Mouse (Mus musculus) liver, adult 2 months (tissue): ENCODE results near the gene Efcab11. TPM values are rescaled to one million over a fixed set of nuclear protein-coding genes. Genes with fewer than 3 reads are reported as not detected.

ENCODE experiments used
- DNase-seq: peaks from one replicate; pipeline ENCODE4 v3.0.0-alpha.2; 2011; ENCODE audit warnings: low read depth, low spot score; ENCODE audit errors: extremely low read depth
- H3K27ac ChIP-seq: fragments of 200-500 bp; replicated peaks from 2 replicates; pipeline ENCODE4 v1.5.1; 2012; ENCODE audit warnings: low read depth, mild to moderate bottlenecking, control low read depth, inconsistent platforms, low read length; ENCODE audit not compliant: insufficient read depth
- H3K27me3 ChIP-seq: fragments of 200-500 bp; 2 replicates; pipeline ENCODE4 v1.6.1; 2012; ENCODE audit warnings: mild to moderate bottlenecking, moderate library complexity, low read length, inconsistent platforms; ENCODE audit not compliant: control insufficient read depth, insufficient read depth
- H3K36me3 ChIP-seq: fragments of 200-500 bp; 2 replicates; pipeline ENCODE4 v1.6.1; 2012; ENCODE audit warnings: low read length, inconsistent platforms; ENCODE audit not compliant: control insufficient read depth, insufficient read depth
- H3K4me1 ChIP-seq: fragments of 200-500 bp; 2 replicates; pipeline ENCODE4 v1.6.1; 2011; ENCODE audit warnings: low read length; ENCODE audit not compliant: control insufficient read depth, insufficient read depth
- H3K4me3 ChIP-seq: fragments of 200-500 bp; 2 replicates; pipeline ENCODE4 v1.5.1; 2011; ENCODE audit warnings: low read depth, mild to moderate bottlenecking, control low read depth, low read length, moderate library complexity; ENCODE audit not compliant: insufficient read depth
- H3K79me2 ChIP-seq: fragments of 200-500 bp; 2 replicates; pipeline ENCODE4 v1.6.1; 2012; ENCODE audit warnings: inconsistent platforms, mild to moderate bottlenecking, low read length, moderate library complexity; ENCODE audit not compliant: control insufficient read depth, insufficient read depth
- H3K9ac ChIP-seq: fragments of 200-500 bp; 2 replicates; pipeline ENCODE4 v1.6.1; 2012; ENCODE audit warnings: low read depth, mild to moderate bottlenecking, control low read depth, inconsistent platforms, low read length
- CTCF ChIP-seq: fragments of 200-500 bp; IDR thresholded peaks from 2 replicates; pipeline ENCODE4 v1.5.1; 2011; ENCODE audit warnings: low read depth, low read length, control low read depth
- POLR2A ChIP-seq: fragments of 200-500 bp; IDR thresholded peaks from 2 replicates; pipeline ENCODE4 v1.6.1; 2011; ENCODE audit warnings: low read length, control low read depth; ENCODE audit not compliant: insufficient read depth; ENCODE audit errors: extremely low read depth
- WGBS: fragments of 180-500 bp; shearing (Covaris S2); methylation state at CpG from one replicate; pipeline ENCODE4 v1.1.7; 2018; 5-methylcytosine and 5-hydroxymethylcytosine counted together
- polyA plus RNA-seq: library from polyadenylated mRNA; depleted of rRNA; stranded (reverse); fragments of >200 nt; gene quantifications from 2 replicates; pipeline ENCODE4 v1.2.3, GENCODE M21; 2012
- total RNA-seq: library from RNA; depleted of rRNA; stranded (reverse); fragments of >200 nt; gene quantifications from 2 replicates; pipeline ENCODE4 v1.2.3, GENCODE M21; 2014

Efcab11 gene
- total and polyA plus RNA-seq, 2 experiments: 0.12 to 0.28 TPM

DNA sequence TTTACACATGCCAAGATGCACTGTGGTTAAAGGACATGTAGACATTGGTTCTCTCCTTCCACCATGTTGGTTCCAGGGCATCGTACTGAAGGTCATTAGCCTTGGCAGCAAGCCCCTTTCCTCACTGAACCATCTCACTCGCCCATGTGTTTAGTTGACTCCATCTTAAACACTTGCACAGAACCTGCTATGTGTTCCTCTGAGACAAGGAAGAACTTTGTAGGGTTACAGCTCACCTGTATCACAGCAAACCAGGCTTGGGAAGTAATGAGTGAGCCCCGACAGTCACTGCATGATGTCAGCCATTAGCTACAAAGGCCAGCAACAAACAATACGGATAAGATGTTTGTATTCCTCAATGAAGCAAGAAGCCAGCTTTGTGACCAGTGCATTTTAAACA, 13.6 kb upstream of the Efcab11 start:
- H3K36me3 ChIP-seq: peaks cover 6% of the 10 kb centered on the region; the same call in 1 of the 2 replicates
- no peak overlapping the region for H3K27ac ChIP-seq
- no peak for DNase-seq
- H3K79me2 ChIP-seq: no peaks in the 10 kb centered on the region
- TF ChIP-seq CTCF (no peak), POLR2A (no peak)
- H3K4me1 ChIP-seq: no peaks in the 10 kb centered on the region
- no peak overlapping the region for H3K4me3 ChIP-seq
- H3K27me3 ChIP-seq: no peaks in the 10 kb centered on the region
- 89% methylated on average over 4 of the region's 4 CpGs for WGBS
- no peak overlapping the region for H3K9ac ChIP-seq

DNA sequence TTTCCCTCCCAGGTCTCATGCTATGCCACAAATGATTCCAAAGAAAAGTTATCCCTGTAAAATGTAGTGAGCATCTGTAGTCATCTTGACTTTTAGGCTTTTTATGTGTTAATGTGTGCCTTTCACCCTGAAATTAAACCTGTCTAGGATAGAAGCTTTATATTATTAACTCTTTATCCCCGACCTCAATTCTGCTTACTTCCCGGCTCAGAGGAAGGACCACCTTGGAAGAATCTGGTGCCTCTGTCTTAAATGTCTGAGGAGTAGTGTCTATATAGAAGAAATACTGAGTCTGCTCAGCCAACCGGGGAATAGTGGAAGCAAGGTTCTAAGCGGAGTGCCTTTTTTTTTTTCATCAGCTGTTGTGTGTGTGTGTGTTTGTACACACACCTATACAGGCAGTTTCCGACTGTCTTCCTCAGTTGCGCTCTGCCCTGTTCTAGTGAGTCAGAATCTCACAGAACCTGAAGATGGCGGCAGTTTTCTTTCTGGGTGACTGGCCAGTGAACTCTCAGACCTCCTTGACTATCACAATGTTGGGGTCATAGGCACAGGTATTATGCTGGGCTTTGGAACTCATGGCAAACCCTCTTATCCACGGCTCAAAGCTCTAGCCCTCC, 1.2 kb upstream of the Efcab11 start:
- no peak for TF ChIP-seq POLR2A
- 75% methylated on average over 8 of the region's 8 CpGs for WGBS
- Histone ChIP-seq H3K79me2 (0 out of 2 replicates have a peak, but pooled peaks cover 3% of the 10 kb centered on the region), H3K4me3 (0 out of 2 replicates have a peak overlapping the region, but pooled peaks have one; percentile 5), H3K4me1 (peaks cover 5% of the 10 kb centered on the region), H3K9ac (no peak overlapping the region), H3K27ac (no peak overlapping the region), H3K36me3 (no peaks in the 10 kb centered on the region), H3K27me3 (no peaks in the 10 kb centered on the region)
- DNase-seq: no peak

DNA sequence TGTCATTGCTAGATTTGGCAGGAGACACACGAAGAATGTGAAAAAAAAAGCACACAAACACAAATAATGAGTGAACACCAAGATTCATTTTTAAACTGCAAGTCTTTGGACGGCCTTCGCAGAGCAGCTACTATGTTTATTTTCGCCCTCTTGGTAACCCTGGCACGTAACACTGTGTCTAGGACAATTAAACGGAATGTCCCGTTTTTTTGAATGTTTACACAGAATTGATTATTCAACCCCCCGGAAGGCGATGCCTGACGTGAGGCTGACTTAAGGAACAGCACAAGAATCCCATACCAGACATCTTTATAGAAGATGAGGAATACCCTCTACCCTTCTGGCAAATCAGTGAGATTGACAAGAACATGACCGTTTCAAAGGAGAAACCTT, 530 bp downstream of the Efcab11 start:
- Histone ChIP-seq H3K27ac (peak overlapping the region; percentile 81), H3K79me2 (0 out of 2 replicates have a peak, but pooled peaks cover 3% of the 10 kb centered on the region), H3K36me3 (no peaks in the 10 kb centered on the region), H3K4me1 (peaks cover 5% of the 10 kb centered on the region), H3K9ac (peak overlapping the region; percentile 27; the same call in 1 of the 2 replicates), H3K4me3 (peak overlapping the region; percentile 60), H3K27me3 (no peaks in the 10 kb centered on the region)
- no peak for TF ChIP-seq POLR2A
- TF ChIP-seq CTCF: no peak
- no peak for DNase-seq
- under 1% methylated on average over 11 of the region's 11 CpGs for WGBS

DNA sequence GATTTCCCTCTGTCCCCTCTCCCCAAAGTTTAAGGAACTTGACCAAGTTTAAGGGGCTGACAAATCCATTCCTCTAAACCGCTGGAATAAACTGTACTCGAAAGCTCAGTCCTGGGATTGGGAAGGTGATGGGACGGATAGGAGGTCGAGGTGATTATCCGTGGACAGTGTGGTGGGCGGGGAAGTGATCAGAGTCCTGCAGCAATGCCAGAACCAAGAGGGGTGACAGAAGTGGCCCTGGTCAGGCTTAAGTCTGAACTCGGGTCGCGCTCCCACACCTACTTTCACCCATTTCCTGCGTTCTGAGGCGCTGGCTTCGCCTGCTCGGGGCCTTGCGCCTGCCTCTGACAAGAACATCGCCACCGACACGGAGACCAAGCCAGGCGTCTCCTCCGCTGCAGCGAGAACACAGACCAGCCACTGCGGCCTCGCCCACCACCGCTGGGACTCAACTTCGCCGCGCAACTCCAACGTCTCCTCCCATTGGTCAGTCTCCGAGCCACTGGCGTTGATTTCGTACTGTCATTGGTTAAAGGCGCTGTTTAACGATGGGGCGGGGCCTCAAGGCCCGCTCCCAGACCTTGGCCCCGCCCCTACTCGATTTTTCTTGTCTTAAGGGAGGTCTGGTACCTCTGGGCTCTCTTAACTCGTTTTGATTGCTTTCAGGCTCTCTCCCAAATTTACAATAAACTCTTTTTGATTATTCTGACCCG, 1.1 kb downstream of the Efcab11 start:
- TF ChIP-seq POLR2A (no peak), CTCF (no peak)
- peak overlapping the region; percentile 29; the same call in 1 of the 2 replicates for H3K9ac ChIP-seq
- WGBS: 2% methylated on average over 38 of the region's 38 CpGs
- no peak overlapping the region; the same call in 1 of the 2 replicates for H3K27ac ChIP-seq
- peak overlapping the region; percentile 80 for H3K4me3 ChIP-seq
- peaks cover 5% of the 10 kb centered on the region for H3K4me1 ChIP-seq
- DNase-seq: peak; percentile 78
- H3K27me3 ChIP-seq: no peaks in the 10 kb centered on the region
- H3K36me3 ChIP-seq: no peaks in the 10 kb centered on the region
- 0 out of 2 replicates have a peak, but pooled peaks cover 3% of the 10 kb centered on the region for H3K79me2 ChIP-seq

DNA sequence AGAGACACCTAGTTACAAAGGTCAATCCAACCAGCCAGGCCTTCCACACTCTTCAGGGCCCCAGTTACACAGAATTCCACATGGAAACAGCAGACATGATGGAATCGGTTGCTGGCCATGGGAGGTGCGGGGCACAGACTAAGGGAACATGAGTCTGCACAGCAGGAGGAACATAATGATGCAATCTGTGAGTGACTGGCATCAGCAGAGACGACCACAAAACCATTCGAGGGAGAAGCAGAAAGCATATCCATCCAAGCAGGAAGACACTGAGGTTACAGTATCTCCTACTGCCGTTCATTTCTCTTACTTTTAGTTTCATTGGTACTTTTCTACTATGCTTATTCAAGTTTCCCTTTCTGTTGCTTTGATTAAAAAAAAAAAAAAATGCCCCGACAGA, 9.6 kb downstream of the Efcab11 start:
- no peak overlapping the region for H3K9ac ChIP-seq
- no peak for DNase-seq
- H3K27me3 ChIP-seq: no peaks in the 10 kb centered on the region
- no peak overlapping the region for H3K4me3 ChIP-seq
- TF ChIP-seq CTCF: no peak
- no peak for TF ChIP-seq POLR2A
- WGBS: 81% methylated on average over 6 of the region's 6 CpGs
- no peak overlapping the region for H3K27ac ChIP-seq
- no peaks in the 10 kb centered on the region for H3K4me1 ChIP-seq
- no peaks in the 10 kb centered on the region for H3K79me2 ChIP-seq
- H3K36me3 ChIP-seq: no peaks in the 10 kb centered on the region

DNA sequence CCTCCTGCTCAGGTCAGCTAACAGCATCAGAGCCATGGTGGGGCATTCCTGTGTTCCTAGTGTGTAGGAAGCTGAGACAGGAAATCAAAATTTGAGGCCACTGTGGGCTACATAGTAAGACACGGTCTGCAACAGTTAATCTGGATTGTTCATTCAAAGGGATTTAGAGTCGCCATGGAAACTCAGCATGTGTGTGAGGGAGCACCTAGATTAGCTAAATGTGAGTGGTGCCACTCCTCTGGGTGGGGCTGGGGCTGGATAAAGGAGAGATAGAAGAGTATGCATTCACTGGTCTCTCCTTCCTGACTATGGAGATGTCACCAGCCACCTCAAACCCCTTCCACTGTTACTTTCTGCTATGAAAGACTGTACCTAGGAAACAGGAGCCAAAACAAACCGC, 10.8 kb downstream of the Efcab11 start:
- H3K4me1 ChIP-seq: no peaks in the 10 kb centered on the region
- no peaks in the 10 kb centered on the region for H3K36me3 ChIP-seq
- no peak overlapping the region for H3K9ac ChIP-seq
- DNase-seq: no peak
- TF ChIP-seq CTCF (no peak), POLR2A (no peak)
- H3K4me3 ChIP-seq: no peak overlapping the region
- WGBS: 87% methylated on average over 3 of the region's 3 CpGs
- no peaks in the 10 kb centered on the region for H3K79me2 ChIP-seq
- H3K27me3 ChIP-seq: no peaks in the 10 kb centered on the region
- no peak overlapping the region for H3K27ac ChIP-seq
